Mouse (Mus musculus): ENCODE data around the gene Robo2.

The Robo2 gene

DNA sequence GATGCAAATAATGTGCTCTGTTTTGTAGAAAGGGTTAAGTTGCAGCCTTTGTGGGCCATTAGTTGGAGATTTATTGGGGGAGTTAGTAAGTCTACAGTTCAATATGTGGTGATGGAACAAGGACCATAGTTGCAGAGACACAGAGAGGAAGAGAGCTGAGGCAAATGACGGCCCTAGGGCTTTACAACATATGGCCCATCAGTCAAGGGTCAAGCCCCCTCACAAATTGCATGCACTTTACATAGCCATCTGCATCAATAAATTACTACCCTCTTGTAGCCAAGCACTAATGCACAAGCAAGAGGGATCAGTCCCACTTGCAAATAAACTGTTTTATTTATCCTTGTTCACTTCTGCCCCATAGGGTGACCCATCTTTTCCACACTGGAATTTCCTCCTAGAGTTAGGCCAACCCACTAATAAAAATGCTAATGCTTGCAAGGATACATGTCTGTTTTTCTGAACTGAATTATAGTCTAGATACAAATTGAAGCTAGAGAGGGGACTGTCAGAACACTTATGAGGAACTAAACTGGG lies 194.7 kb downstream of the Robo2 start:
- TF ChIP-seq NANOG (IDR thresholded peaks at IDR 0.05; ENCODE audit: borderline replicate concordance, low read length) (no peak), POU5F1 (IDR thresholded peaks at IDR 0.05; ENCODE audit: borderline replicate concordance, low read length) (no peak), CTCF (conservative IDR thresholded peaks at IDR 0.05; ENCODE audit: low read length) (no peak)
- Histone ChIP-seq H3K36me3 (ENCODE audit: insufficient read depth, low read length) (no peaks in the 10 kb centered on the region), H3K9me3 (ENCODE audit: low read length) (no peaks in the 10 kb centered on the region), H3K4me1 (replicated peaks; ENCODE audit: low read depth, low read length) (no peaks in the 10 kb centered on the region), H3K4me3 (replicated peaks; ENCODE audit: low read length) (no peak overlapping the region), H3K27me3 (ENCODE audit: insufficient read depth, low read length) (no peaks in the 10 kb centered on the region)

DNA sequence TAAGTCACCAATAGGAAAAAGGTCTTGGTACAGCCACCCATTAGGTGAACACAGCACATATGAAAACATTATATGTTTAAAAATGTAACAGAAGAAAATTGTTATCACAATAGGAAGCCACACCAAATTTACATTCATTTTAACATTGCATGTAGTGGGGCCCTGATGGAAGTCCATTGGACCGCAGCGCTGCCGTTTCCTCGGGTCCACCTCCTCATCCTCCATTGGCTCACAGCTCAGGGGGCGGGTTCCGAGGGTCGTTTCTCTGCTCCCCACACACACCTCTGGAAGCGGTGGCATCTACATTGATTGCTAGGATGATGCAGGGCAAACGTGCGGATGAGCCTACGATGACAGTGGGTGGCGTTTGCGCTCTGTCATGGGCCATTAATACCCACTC lies 195.8 kb downstream of the Robo2 start:
- H3K9me3 ChIP-seq (ENCODE audit: low read length) = no peaks in the 10 kb centered on the region
- no peaks in the 10 kb centered on the region for H3K4me1 ChIP-seq (replicated peaks; ENCODE audit: low read depth, low read length)
- H3K4me3 ChIP-seq (replicated peaks; ENCODE audit: low read length) = no peak overlapping the region
- H3K27me3 ChIP-seq (ENCODE audit: insufficient read depth, low read length) = no peaks in the 10 kb centered on the region
- no peaks in the 10 kb centered on the region for H3K36me3 ChIP-seq (ENCODE audit: insufficient read depth, low read length)
- TF ChIP-seq CTCF (conservative IDR thresholded peaks at IDR 0.05; ENCODE audit: low read length) (no peak), NANOG (IDR thresholded peaks at IDR 0.05; ENCODE audit: borderline replicate concordance, low read length) (no peak), POU5F1 (IDR thresholded peaks at IDR 0.05; ENCODE audit: borderline replicate concordance, low read length) (no peak)

DNA sequence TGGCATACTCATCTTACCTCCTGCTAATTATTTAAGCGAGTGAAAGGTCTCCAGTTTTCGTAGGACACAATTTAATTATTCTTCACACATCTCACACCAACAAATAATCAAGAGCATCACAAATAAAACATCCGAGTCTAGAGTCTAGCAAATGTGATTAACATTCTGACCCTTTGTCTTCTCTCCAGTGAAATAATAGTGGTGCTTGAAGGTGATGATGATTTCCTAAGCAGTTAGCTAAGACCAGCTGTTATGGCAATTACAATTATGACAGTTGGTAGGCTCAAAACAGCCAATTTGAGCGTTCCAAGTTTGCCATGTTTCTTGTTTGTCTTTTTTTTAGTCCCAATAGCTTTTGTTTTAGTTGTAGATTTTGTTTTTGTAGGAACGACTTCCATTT lies 210.9 kb downstream of the Robo2 start:
- TF ChIP-seq POU5F1 (IDR thresholded peaks at IDR 0.05; ENCODE audit: borderline replicate concordance, low read length) = no peak
- no peaks in the 10 kb centered on the region for H3K36me3 ChIP-seq (ENCODE audit: insufficient read depth, low read length)
- no peaks in the 10 kb centered on the region for H3K4me1 ChIP-seq (replicated peaks; ENCODE audit: low read depth, low read length)
- H3K27me3 ChIP-seq (ENCODE audit: insufficient read depth, low read length) = no peaks in the 10 kb centered on the region
- no peak overlapping the region for H3K4me3 ChIP-seq (replicated peaks; ENCODE audit: low read length)
- no peaks in the 10 kb centered on the region for H3K9me3 ChIP-seq (ENCODE audit: low read length)

DNA sequence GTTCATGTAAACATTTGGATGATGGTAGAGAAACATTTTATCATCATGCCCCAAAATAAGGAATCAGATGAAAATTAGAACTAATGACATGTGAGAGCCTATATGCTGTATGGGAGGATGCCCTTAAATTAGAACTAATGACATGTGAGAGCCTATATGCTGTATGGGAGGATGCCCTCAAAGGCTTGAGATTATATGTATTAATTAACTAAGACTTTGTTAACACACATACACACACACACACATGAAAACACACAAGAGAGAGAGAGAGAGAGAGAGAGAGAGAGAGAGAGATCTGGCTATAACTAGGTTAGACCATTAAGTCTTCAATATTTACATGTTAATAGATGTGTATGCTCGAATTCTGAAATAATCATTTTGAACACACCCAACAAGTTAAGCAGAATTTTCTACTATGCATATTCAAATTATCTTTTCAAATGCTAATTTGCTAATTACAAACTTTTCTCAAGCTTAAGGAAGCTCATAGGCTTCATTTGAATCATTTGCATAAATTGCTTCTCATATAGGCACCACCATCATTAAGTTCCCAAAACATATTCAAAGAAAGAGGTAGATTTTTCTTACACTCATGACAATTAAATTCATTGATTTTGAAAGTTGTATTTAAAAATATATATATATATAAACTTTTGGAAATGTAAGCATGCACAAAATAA lies 211.5 kb downstream of the Robo2 start:
- no peaks in the 10 kb centered on the region for H3K4me1 ChIP-seq (replicated peaks; ENCODE audit: low read depth, low read length)
- no peaks in the 10 kb centered on the region for H3K9me3 ChIP-seq (ENCODE audit: low read length)
- H3K4me3 ChIP-seq (replicated peaks; ENCODE audit: low read length) = no peak overlapping the region
- H3K36me3 ChIP-seq (ENCODE audit: insufficient read depth, low read length) = no peaks in the 10 kb centered on the region
- no peak for TF ChIP-seq NANOG (IDR thresholded peaks at IDR 0.05; ENCODE audit: borderline replicate concordance, low read length)
- no peak for TF ChIP-seq CTCF (conservative IDR thresholded peaks at IDR 0.05; ENCODE audit: low read length)
- TF ChIP-seq POU5F1 (IDR thresholded peaks at IDR 0.05; ENCODE audit: borderline replicate concordance, low read length) = no peak
- no peaks in the 10 kb centered on the region for H3K27me3 ChIP-seq (ENCODE audit: insufficient read depth, low read length)

DNA sequence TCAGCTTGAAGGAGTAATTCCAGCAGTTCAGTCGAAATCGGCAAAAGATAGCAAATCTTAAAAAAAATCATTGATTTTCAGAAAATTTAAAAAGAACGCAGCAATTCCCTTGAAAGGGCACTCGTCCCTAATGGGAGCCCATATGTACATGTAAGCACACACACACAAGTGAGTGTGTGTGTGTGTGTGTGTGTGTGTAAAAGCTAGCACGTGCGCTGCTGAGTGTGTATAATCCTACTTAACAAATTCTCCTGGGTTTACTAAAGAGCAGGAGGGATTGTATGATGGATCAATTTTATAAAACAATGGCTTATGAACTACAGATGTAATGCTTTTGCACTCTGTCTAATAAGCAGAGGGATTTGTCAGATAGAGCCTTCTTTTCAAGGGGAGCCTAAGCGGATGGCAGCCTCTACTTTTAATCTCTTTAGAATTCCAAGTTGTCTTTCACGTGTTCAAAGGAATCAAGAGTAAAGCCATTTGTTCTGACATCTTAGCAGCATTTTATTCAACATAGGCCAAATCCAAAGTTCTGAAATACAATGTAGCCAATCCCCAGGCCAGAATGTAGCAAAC lies 218.6 kb downstream of the Robo2 start:
- TF ChIP-seq POU5F1 (IDR thresholded peaks at IDR 0.05; ENCODE audit: borderline replicate concordance, low read length) (no peak), NANOG (IDR thresholded peaks at IDR 0.05; ENCODE audit: borderline replicate concordance, low read length) (no peak), CTCF (conservative IDR thresholded peaks at IDR 0.05; ENCODE audit: low read length) (no peak)
- no peaks in the 10 kb centered on the region for H3K9me3 ChIP-seq (ENCODE audit: low read length)

DNA sequence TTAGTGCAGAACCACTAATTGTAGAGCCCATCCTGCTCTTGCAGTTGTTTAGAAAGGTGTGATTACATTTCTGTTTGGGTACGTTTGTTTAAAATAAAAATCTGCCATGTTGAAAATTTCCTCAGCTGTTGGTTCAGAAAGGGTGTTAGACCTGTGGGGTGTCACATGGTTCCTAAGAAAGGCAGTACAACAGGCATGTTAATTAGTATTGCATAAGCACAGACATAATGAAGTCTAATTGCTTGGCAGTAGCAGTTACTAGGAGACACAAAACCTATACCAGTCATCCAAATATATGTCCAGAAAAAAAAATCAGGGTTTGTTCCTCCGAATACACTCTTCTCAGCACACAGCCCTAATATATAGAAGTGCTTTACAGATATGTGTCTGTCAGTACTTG lies 220.0 kb downstream of the Robo2 start:
- Histone ChIP-seq H3K4me1 (replicated peaks; ENCODE audit: low read depth, low read length) (no peaks in the 10 kb centered on the region), H3K36me3 (ENCODE audit: insufficient read depth, low read length) (no peaks in the 10 kb centered on the region), H3K4me3 (replicated peaks; ENCODE audit: low read length) (no peak overlapping the region), H3K9me3 (ENCODE audit: low read length) (no peaks in the 10 kb centered on the region), H3K27me3 (ENCODE audit: insufficient read depth, low read length) (no peaks in the 10 kb centered on the region)
- TF ChIP-seq NANOG (IDR thresholded peaks at IDR 0.05; ENCODE audit: borderline replicate concordance, low read length) (no peak), CTCF (conservative IDR thresholded peaks at IDR 0.05; ENCODE audit: low read length) (no peak), POU5F1 (IDR thresholded peaks at IDR 0.05; ENCODE audit: borderline replicate concordance, low read length) (no peak)

More for the DNA sequence above, 218.6 kb downstream of the Robo2 start:
- Histone ChIP-seq H3K4me1 (replicated peaks; ENCODE audit: low read depth, low read length) (no peaks in the 10 kb centered on the region), H3K4me3 (replicated peaks; ENCODE audit: low read length) (no peak overlapping the region), H3K27me3 (ENCODE audit: insufficient read depth, low read length) (no peaks in the 10 kb centered on the region), H3K36me3 (ENCODE audit: insufficient read depth, low read length) (no peaks in the 10 kb centered on the region)

DNA sequence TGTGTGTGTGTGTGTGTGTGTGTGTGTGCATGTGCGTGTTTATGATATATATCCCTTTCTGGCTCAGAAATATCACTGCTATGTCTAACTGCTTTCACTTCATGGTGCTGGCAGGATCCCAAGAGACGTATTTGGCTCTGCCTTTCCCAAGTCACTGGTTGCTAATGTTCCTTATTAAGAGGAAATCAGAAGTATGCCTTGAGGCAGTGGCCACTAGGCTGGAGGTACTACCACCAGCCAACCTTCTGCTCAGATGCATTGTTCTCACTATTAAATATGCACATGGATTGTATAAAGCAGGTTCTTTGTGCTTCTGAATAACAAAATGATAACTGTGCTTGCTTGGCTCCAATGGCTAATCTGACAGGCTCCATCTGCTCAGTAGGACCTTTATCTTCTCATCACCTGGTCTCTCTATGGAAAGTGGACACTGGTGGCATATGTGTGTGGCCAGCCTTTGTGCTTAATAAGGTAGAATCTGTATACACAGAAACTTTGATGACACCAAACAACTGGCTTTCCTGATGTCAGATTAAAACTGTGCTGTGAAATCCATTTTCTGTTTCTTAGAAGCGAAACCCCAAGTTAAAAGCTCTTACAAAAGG lies 229.0 kb downstream of the Robo2 start:
- Histone ChIP-seq H3K36me3 (ENCODE audit: insufficient read depth, low read length) (no peaks in the 10 kb centered on the region), H3K9me3 (ENCODE audit: low read length) (no peaks in the 10 kb centered on the region), H3K4me3 (replicated peaks; ENCODE audit: low read length) (no peak overlapping the region), H3K4me1 (replicated peaks; ENCODE audit: low read depth, low read length) (no peaks in the 10 kb centered on the region), H3K27me3 (ENCODE audit: insufficient read depth, low read length) (no peaks in the 10 kb centered on the region)
- no peak for TF ChIP-seq NANOG (IDR thresholded peaks at IDR 0.05; ENCODE audit: borderline replicate concordance, low read length)
- TF ChIP-seq POU5F1 (IDR thresholded peaks at IDR 0.05; ENCODE audit: borderline replicate concordance, low read length) = no peak
- TF ChIP-seq CTCF (conservative IDR thresholded peaks at IDR 0.05; ENCODE audit: low read length) = no peak

DNA sequence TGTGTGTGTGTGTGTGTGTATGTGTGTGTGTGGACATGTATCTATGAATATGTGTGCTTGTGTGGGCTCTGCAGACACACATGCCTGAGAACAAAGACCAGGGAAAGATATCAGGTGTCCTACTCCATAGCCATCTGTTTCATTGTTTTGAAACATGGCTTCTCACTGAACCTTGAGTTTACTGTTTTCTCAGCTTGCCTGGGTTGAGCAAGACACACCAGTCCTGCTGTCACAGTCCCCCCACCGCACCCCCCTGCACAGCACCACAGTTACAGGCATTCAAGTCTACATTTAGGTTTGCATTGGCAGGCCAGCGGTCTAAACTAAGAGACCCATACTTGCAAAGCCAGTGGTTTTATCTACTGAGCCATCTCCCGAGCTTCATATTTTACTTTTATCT lies 239.0 kb downstream of the Robo2 start:
- Histone ChIP-seq H3K27me3 (ENCODE audit: insufficient read depth, low read length) (no peaks in the 10 kb centered on the region), H3K9me3 (ENCODE audit: low read length) (no peaks in the 10 kb centered on the region), H3K4me1 (replicated peaks; ENCODE audit: low read depth, low read length) (no peaks in the 10 kb centered on the region), H3K36me3 (ENCODE audit: insufficient read depth, low read length) (no peaks in the 10 kb centered on the region), H3K4me3 (replicated peaks; ENCODE audit: low read length) (no peak overlapping the region)
- no peak for TF ChIP-seq CTCF (conservative IDR thresholded peaks at IDR 0.05; ENCODE audit: low read length)
- TF ChIP-seq NANOG (IDR thresholded peaks at IDR 0.05; ENCODE audit: borderline replicate concordance, low read length) = no peak
- no peak for TF ChIP-seq POU5F1 (IDR thresholded peaks at IDR 0.05; ENCODE audit: borderline replicate concordance, low read length)

Data from E14TG2a.4 (cell line).